Mouse (Mus musculus) ovary, postnatal 10 days (tissue): ENCODE data around the gene Cdc7.

Experiments
- DNase-seq: peaks from one replicate; pipeline ENCODE4 v3.0.0; 2022; ENCODE audit warnings: low spot score

Cdc7 gene

DNA sequence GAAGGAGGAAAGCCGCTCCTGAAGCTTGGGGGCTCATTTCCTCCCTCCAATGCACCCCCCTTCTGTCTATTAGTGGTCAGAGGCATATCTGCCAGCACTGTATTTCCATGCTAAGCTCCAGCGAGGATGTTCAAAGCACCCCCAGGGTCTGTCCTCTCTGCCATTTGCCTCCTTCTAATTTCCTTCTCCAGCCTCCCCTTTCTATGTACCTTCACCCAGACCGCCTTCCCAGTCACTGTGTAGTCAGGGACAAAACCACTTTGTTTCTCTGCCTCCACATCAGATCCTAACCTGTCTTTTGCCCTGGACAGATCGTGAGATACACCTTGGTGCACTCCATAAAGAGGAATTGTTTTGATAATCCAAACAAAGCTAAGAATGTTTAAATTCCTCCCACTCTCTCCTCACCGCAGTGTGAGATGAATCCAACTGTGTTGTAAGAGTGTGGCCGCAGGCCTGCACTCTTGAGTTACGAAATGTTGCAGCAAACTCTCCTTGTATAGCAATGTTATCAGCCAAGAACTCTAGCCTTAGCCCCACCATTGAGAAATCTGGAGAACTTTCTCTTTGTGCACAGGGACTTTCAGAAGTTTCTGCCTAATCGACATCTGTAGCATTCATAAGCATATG, 27.3 kb downstream of the Cdc7 start:
- DNase-seq, result no peak

DNA sequence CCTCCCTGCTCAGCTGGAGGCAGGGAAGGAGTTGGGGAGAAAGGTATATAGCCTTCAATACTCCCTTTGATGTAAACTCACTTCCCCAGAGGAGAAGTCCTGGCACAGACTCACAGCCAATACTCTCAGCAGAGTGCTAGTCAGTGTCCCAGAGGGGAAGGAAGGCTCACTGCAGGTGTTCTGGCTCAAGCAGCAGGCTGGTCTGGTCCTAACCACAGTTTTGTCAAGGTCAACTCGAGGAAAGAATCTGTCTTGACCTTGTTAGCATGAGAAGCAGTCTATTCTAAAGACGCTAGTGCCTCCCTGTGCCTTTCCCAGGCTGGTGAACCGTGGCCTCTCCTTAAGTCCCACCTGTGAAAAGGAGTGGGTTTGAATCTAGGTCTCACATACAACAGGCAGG, 30.6 kb downstream of the Cdc7 start:
- DNase-seq, result no peak

DNA sequence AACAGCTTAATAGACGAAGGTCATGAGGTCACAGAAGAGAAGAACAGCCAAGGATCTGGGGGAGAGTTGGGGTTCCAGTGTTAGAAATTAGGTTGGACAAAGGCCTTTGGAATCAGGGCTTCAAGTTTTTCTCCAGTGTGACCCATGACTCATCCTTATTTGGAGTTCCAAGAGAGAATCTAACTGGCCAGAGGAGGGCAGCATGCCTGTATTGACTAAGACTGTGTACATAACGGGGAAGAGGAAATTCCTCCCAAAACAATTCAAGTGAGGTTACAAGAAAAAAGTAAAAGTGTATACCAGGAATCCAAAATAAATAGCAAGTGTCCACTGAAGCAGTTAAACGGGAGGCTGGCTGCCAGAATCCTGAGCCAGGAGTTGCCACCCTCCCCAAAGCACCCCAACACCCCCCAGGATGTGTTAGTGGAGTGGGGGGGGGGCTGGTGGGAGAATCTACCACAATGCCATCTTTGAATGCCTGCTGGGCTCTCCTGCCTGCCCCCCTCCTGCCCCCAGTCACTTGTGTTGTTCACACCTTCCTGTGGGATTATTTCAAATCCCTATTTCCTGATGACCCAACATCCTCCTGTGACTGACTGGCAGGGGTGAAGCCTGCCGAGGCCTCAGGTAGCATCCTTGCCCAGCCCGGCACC, 31.9 kb downstream of the Cdc7 start:
- no peak for DNase-seq

DNA sequence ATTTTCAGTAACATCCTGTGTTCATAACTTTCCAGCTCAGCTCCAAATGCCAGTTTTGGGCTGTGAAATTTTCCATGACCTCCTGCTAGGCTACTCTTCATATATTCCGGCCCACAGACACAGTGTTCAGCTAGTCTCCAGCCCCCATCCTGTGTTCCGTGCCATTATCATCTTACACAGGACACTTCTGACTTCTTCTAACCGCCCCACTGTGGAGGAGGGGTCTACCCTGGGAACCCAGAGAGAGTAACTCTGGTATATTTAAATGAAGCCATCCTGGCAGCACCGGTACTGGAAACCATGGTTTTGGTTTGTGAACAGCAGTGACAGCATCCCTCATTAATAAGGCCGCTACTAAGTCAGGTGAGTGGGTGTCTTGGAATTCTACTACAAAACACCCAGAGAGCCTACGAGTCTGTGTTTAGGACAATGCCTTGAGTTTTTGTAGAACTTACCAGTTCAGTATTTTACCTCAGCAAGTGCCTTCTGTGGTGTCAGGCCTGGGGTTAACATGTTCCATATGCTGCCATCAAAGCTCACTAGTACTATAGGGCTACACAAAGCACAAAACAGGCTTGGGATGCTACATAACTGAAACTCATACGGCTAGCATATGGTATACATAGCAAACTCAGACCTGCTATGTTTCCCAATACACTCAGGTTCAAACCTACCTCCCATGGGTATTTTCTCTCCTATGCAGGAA, 32.6 kb downstream of the Cdc7 start:
- DNase-seq, result no peak

DNA sequence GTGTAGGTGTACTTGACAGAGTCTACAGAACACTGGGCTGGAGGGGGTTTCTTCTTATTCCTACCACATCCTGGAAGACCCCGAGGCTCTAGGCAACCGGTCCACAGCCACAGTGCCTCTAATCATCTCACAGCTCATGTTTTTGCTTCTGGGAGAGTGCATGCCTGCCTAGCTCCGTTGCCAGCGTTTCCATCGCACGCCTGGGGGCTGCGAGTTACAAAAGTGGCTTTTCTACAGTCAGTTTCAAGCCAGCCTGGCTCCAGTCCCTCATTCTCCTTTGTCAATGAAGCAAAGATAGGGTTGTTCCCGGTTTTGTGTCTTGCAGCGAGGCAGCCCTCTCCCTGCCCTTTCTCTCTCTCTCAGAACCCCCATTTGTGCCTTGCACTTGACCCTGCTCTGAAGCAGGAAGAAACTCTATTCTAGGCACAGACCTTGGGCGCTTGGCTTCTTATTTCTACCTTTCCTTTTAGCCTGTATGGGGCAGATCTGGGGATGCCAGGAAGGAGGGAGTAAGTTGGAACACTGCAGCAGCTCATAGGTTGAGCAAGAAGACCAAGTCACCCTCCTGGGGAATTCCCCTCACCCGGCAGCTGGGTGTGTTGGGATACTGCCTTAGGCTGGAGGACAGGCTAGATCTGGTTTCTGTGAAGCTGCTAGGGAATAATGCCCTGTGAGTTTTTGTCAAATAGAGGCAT, 37.4 kb downstream of the Cdc7 start:
- DNase-seq, result no peak

DNA sequence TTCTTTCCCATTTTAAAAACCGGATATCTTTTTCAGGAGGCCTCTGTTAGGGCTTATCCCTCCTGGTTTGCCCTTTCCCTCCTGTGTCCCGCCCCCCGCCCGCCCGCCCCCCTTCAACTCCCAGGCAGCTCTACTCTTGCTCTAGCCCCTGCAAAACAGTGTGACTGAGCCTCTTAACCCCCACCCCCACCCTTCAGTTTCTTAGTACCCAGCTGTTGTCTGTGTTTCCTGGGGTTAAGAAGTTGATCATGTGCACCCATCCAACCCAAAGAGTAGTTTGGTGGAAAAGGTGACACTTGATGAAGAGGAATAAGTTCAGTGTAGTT, 37.9 kb downstream of the Cdc7 start:
- no peak for DNase-seq

DNA sequence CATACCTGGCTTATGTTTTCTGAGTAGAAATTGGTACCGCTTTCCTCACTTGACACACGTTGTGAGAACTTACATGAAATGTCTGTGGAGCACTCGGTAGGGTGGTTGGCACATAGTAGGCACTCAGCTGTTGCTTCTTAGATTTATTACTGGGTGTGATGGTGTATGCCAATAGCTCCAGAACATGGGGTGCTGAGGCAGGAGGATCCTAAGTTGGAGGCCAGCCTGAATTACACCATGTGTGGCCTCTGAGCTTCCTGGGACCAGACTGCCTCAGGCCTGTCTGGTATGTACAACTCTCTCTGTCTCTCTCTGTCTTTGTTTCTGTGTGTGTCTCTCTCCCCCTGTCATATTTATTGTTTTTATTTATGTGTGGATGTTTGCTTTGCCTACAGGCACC, 45.6 kb downstream of the Cdc7 start:
- DNase-seq, result no peak

DNA sequence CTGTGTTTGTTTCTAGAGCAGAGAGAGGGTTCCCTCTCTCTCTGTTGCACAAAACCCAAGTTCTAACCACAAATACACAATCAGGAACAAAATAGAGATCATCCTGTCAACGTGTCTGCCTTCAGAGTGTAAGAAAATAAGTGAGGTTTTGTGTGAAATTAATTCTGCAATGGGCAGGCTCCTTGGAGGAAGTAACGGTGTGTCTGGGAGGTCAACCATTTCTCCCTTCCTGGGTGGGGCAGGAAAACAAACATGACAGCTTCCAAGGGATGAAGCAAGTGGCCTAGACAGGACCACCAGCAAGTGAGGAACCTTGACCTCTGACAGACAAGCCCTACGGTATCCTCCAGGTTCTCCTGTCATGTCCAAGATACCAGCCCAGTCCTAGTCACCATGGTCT, 46.2 kb downstream of the Cdc7 start:
- DNase-seq, result no peak

DNA sequence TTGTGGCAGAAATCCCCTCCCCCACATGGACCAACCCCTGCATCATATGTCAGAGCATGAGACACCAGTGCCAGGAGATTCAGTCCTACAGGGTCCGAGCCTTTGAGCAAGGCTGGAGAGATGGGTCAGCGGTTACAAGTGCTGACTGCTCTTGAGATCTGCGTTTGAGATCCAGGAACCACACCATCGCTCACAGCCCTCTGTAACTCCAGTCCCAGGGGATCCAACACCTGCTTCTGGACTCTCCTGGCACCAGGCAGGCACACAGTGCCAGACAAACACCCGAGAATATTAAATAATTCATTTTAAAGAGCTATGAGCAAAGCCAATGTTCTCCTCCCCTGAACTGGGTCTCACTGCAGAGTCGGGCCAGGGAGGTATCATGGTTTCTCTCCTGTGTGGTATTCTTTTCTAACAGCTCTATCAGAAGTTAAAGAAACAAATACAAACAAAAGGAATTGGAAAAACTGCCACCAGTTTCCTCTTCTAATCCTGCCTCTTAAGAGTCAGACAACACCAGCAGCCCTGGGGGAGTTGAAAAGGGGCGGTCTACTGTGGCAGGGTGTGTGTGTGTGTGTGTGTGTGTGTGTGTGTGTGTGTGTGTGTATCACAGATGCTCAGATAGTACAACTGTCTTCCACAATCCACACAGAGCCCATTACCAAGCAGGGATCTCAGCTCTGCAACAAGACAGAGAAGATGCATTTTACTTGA, 47.4 kb downstream of the Cdc7 start:
- no peak for DNase-seq

DNA sequence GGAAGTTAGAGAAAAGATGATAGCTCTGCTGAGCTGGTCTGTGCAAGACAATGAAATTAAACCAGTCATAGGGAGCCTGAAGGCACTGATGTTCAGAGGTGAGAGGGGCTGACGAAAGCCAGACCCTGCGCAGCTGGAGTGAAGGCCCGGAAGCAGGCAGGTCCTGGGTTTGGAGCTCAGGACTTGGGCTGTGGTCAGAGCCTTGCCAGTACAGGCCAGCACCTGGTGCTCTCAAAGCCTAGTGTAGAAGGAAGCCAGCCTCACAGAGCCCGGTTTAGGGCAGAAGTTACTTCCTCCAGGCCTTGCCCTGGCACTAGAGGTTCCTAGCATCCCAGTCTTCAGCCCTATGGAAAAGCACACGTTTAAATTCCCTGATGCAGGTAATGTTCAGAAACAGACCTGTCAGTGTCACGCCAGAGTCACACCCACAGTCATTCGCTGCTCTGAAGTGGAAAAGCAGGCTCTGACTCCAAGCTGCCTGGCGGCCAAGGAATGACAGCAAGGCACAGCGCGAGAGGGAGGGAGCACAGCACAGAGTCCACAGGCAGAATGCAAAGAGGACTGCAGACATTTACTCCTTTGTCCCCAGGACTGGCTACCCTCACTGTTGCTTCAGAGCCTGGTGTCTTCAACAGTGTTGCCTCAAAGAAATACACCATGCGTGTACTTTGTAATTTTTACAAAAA, 48.1 kb downstream of the Cdc7 start:
- DNase-seq, result no peak

DNA sequence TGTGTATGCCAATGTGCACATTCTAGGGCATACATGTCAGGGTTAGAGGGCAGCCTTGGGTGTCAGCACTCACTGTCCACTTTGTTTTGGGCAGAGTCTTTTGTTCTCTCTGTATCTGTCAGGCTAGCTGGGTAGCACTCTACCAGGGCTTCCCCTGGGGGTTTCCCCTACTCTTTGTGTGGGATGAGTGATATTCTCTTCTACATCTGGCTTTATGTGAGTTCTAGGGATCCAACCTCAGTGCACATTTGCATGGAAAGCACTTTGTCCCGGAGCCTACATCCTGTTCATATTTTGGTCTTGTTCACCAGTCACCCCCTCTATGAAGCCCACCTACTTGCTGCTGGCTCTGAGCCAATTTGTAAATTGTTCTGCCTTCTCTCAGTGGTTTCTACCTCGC, 49.3 kb downstream of the Cdc7 start:
- DNase-seq, result no peak

DNA sequence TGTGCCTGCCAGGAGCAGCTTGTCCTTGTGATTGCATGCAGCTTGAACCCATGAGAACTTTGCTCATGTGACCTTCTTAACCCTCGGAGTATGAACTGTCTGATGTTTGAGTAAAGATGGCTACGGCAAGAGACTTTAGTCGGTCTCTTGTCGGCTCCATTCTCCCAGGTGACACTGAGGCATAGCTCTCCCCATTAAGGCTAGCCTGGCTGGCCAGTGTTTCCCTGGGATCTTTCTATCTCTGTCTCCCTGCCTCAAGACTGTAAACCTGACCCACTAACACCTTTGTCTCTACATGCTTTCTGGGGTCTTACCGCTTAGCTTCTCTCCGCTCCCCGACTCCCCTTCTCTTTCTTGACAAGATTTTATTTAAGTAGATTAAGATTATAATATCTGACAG, 50.0 kb downstream of the Cdc7 start:
- DNase-seq, result no peak

DNA sequence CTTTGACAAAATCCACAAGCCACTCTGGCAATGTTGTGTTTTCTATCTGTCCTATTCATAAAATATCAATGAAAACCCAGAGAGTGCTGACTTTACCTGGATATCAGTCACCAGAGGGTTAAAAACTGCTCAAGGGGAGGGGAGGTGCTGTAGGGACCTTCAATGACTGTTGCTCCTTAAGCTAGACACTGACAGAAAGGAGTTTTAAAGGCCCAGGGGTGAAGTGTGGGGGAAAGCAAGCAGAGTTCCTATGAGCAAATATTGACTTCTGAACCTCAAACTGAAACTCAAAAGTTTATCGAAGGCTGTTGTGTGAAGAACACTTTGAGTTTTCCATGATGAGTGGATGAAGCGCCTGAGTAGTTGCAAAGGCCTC, 50.9 kb downstream of the Cdc7 start:
- no peak for DNase-seq

DNA sequence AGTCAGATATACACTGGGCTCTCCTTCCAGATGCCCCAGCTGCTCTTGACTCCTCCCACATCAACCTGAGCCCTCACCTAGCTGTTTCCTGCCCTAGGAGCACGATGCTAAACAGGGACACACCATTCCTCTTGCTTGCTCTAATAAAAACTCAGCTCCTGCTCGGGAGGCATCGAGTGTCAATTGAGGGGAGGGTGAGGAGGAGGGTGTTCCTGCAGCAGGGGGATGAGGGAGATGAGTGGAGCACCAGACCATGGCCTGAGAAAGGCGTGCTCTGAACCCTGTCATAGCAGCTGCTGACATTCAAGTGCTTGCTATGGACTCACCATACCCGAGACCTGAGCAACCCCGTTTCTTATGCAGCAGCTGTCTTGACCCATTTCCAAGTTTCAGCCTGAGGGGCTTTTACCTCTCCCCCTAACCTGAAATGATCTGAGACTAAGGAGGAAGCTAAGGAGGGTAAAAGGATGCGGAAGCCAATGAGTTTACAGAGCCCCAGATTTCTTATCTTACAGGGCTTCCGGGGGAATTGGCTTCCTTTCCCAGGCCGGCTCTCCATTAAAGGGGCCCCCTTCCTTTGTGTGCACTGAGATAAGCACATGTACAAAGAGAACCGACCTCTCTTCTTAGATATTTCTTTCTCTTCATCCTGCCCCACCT, 51.4 kb downstream of the Cdc7 start:
- DNase-seq, result no peak

DNA sequence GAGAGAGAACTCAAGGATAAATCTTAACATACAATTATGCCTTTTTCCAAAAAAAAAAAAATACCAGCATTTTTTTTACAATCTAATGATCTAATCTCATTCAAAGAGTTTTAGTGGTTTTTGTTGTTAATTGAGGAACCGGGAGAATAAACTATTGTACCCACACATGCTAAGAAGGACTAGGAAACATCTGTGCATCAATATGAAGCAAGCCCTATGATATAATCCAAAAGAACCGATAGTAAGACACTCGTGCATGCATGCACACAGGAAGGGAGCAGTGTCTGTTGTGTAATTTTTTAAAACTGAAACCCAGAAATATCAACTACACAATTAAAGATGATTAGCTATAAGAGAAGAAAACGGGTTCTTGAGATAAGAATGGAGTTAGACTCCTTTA, 52.4 kb downstream of the Cdc7 start:
- DNase-seq, result no peak

DNA sequence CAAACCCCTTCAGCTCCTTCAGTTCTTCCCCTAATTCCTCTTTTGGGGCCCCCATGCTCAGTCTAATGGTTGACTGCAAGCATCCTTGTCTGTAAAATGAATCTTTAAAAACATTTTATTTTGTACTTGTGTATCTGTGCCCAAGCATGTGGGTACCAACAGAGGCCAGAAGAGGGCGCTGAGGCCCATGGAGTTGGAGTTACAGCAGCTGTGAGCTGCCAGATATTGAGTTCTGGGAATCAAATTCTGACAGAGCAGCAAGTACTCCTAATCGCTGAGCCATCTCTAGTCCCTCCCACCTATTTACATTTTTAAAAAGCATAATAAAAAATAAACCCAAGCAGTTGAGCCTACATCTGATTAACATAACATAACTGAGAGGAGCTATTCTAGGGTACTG, 53.4 kb downstream of the Cdc7 start:
- no peak for DNase-seq

DNA sequence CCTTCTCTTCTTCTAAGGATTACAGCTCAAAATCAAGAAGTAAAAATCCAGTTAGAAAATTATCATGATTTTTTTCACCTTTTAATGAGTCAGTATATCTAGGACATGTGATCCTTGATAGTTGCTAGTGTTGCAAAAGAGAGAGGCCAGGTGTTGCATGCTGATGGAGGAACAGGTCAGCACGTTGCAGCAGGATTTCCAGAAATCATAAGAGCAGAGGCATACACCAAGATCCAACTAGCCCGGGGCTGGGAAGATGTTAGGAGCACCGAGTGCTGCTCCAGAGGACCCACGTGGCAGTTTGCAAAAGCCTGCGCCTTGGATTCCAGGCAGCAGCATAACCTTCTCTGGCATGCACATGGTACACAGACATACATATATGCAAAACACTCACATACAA, 54.9 kb downstream of the Cdc7 start:
- DNase-seq, result no peak

DNA sequence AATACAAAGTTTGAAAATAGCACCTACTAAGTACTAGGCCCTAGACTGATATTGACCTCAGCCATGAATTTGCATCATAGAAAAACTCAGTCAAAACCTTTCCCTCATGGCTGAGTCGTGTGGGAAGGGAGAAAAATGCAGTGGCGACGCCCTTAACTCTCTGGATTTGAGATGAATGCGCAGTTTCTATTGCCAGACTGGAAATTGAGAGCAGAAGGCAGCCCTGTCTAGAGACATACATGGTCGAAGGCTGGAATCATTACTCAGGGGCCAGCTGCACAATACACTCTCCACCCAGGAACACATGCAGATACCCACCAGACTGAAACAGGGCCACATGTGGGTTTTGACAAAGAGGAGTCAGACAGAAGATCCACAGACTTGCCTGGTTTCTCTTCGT, 55.8 kb downstream of the Cdc7 start:
- no peak for DNase-seq

DNA sequence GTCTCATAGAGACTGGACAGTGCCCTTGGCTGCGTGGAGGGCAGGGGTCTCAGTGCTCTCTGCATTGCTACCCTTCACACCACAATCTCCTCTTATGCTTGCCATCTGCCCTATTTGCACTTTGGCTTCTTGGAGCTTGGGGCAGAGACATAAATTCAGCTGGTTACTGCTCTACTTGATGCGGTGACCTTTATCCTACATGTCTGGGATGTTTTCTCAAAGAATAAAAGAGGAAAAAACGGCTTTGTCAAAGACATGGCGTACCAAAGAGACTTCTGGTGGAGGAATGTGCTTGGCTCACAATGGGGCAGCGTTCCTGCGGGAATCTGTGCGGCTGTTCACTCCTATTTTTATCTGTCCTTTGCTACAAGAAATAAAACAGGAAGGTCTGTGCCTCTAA, 56.2 kb downstream of the Cdc7 start:
- no peak for DNase-seq

DNA sequence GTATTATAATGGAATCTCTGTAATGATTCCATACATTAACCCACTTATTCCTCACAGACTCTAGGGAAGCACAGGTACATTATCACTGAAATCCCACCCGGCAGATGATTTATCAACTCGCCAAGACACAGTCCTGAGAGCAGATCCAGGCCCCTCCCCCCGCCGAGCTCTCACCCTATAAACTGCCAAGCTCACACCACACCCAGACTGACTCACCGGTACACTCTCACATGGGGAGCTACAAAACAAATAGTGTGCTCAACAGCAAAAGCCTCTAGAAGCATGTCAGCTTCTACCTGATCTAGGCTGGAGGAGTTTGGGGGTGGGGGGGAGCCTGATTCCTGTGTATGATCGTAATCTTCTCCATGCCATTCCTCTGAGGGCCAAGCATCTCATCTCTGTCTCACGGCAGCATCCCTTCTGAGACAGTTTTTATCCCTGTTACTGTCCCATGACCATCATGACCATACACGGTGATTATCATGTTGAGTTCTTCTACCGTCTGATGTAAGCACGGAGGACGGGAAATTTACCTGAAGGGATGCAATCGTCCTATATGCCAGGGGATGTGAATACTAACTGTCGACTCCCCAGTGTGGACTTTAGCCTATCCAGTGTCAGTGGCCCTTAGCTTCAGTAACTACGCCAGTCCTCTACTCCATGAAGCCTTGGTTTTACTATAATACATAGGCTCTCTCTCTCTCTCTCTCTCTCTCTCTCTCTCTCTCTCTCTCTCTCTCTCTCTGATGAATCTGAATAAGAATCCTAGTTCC, 57.4 kb downstream of the Cdc7 start:
- DNase-seq, result no peak

DNA sequence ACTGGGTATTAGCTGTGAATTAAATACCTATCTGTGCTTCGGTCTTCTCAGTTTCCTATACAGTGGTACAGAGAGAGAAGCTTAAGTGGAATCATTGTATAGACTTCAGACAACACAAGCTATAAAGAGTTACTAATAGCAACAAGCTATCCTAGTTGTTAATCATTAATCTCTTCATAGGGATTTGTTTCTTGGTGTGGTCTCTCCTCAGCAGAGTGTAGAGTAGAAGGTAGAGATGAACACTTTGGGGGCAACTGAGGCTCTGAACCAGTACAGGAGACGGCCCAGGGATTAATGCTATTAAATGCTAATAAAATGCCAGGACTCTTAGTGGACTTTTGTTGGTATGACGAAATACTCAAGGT, 57.9 kb downstream of the Cdc7 start:
- no peak for DNase-seq
